Mouse (Mus musculus) ES-E14 (cell line): ENCODE results near the gene Fmnl1. TPM values are rescaled to one million over a fixed set of nuclear protein-coding genes. Genes with fewer than 3 reads are reported as not detected.

ENCODE experiments used
- DNase-seq: peaks from one replicate; pipeline ENCODE4 v3.0.0-alpha.2; 2013; ENCODE audit warnings: low read depth, low spot score
- H3K27ac ChIP-seq: 2 replicates; pipeline ENCODE4 v1.5.1; 2012; ENCODE audit warnings: low read depth, mild to moderate bottlenecking, low read length, moderate library complexity, mixed read lengths; ENCODE audit not compliant: poor library complexity, insufficient read depth, severe bottlenecking
- H3K36me3 ChIP-seq: 2 replicates; pipeline ENCODE4 v1.6.1; 2012; ENCODE audit warnings: mild to moderate bottlenecking, low read length, moderate library complexity, mixed read lengths; ENCODE audit not compliant: control insufficient read depth, poor library complexity, insufficient read depth, severe bottlenecking
- H3K4me1 ChIP-seq, 2 experiments: fragments of 150-350 bp in 1 of 2; sonication (generic) in 1 of 2; 2 replicates each; pipeline ENCODE4 v1.6.1; 2012; ENCODE audit warnings: low read length in 2 of 2, mild to moderate bottlenecking in 1 of 2, mixed read lengths in 1 of 2; ENCODE audit not compliant: control insufficient read depth in 2 of 2, insufficient read depth in 2 of 2, poor library complexity in 1 of 2
- H3K4me3 ChIP-seq, 2 experiments: fragments of 150-350 bp in 1 of 2; sonication (generic) in 1 of 2; 2 replicates each; pipeline ENCODE4 v1.5.1; 2012; ENCODE audit warnings: low read length in 2 of 2, low read depth in 1 of 2, mild to moderate bottlenecking in 1 of 2, mixed read lengths in 1 of 2; ENCODE audit not compliant: insufficient read depth in 1 of 2, poor library complexity in 1 of 2, severe bottlenecking in 1 of 2
- H3K9ac ChIP-seq: 2 replicates; pipeline ENCODE4 v1.6.1; 2012; ENCODE audit warnings: low read depth, mild to moderate bottlenecking, low read length, mixed read lengths; ENCODE audit not compliant: poor library complexity, insufficient read depth, severe bottlenecking
- H3K9me3 ChIP-seq: fragments of 150-350 bp; sonication (generic); 2 replicates; pipeline ENCODE4 v1.6.1; 2012; ENCODE audit warnings: low read depth, mild to moderate bottlenecking, low read length; ENCODE audit not compliant: control insufficient read depth, insufficient read depth
- CHD2 ChIP-seq: IDR thresholded peaks from 2 replicates; pipeline ENCODE4 v1.6.1; 2014; ENCODE audit warnings: mild to moderate bottlenecking, low read depth, low read length, inconsistent platforms
- HCFC1 ChIP-seq: IDR thresholded peaks from 2 replicates; pipeline ENCODE4 v1.6.1; 2012; ENCODE audit warnings: low read length, inconsistent platforms, borderline replicate concordance; ENCODE audit not compliant: insufficient read depth
- MAFK ChIP-seq: IDR thresholded peaks from 2 replicates; pipeline ENCODE4 v1.6.1; 2014; ENCODE audit warnings: mild to moderate bottlenecking, low read depth, low read length, inconsistent platforms; ENCODE audit not compliant: insufficient read depth
- ZC3H11A ChIP-seq: IDR thresholded peaks from 2 replicates; pipeline ENCODE4 v1.6.1; 2012; ENCODE audit warnings: low read depth, mild to moderate bottlenecking, inconsistent platforms, low read length, borderline replicate concordance
- ZNF384 ChIP-seq: IDR thresholded peaks from 2 replicates; pipeline ENCODE4 v1.6.1; 2012; ENCODE audit warnings: low read depth, low read length, inconsistent platforms
- in situ Hi-C, 2 experiments: fragments of 600-800 bp; cut with MboI; formaldehyde crosslinking; loops; one replicate each; pipeline ENCODE4 v1.15.1; 2025; ENCODE audit warnings: low sequenced_read_pairs in 2 of 2, inconsistent platforms in 1 of 2; ENCODE audit not compliant: unreplicated experiment in 2 of 2
- total RNA-seq: library from RNA; depleted of rRNA; stranded (reverse); fragments of 300-350 nt; gene quantifications from 2 replicates; pipeline ENCODE4 v1.2.3, GENCODE M21; 2012; rRNA removed

Fmnl1 gene
- total RNA-seq: 0.94 and 1.9 TPM in 2 replicates

GRCm38 (mm10) chr11:103170494-103171285, at the start of gene Fmnl1:
Gene Fmnl1 (plus strand): TSS chr11:103171107.
- no peak for DNase-seq
- H3K9me3 ChIP-seq: no peaks in the 10 kb centered on the region
- no peak within 1 kb of the TSS for H3K27ac ChIP-seq

GRCm38 (mm10) chr11:103131701-103132575, 39.0 kb upstream of the Fmnl1 start, which contains the start of gene Hexim2:
Gene Hexim2 (plus strand): TSS chr11:103132429.
- in situ Hi-C loops: no loop called here
- Histone ChIP-seq H3K36me3 (no peaks in the 10 kb centered on the region), H3K27ac (peak within 1 kb of the TSS; percentile 92), H3K4me1 (peaks cover 4 to 11% of the 10 kb centered on the region in 2 experiments; a peak in 1 of 4 replicates), H3K9ac (peak within 1 kb of the TSS; percentile 98), H3K4me3 (peak within 1 kb of the TSS; percentile 82 to 93), H3K9me3 (no peaks in the 10 kb centered on the region)
- DNase-seq: no peak
- TF ChIP-seq CHD2: 0 out of 2 replicates have a peak, but pooled peaks have one; percentile 25
- peak; percentile 48; the same call in 1 of the 2 replicates for TF ChIP-seq ZNF384
- no peak for TF ChIP-seq ZC3H11A
- TF ChIP-seq HCFC1: no peak
- TF ChIP-seq MAFK: no peak

More at GRCm38 (mm10) chr11:103170494-103171285, at the start of gene Fmnl1:
- TF ChIP-seq ZNF384: no peak
- TF ChIP-seq CHD2: no peak
- TF ChIP-seq ZC3H11A: no peak
- TF ChIP-seq MAFK: no peak
- TF ChIP-seq HCFC1: no peak
- H3K4me1 ChIP-seq: peaks cover 9 to 16% of the 10 kb centered on the region in 2 experiments; a peak in 3 of 4 replicates
- H3K9ac ChIP-seq: peak within 1 kb of the TSS; percentile 65
- no peaks in the 10 kb centered on the region for H3K36me3 ChIP-seq
- peak within 1 kb of the TSS; percentile 64 to 70 for H3K4me3 ChIP-seq
- in situ Hi-C loops: no loop called here

- in situ Hi-C loops: no loop called here
- peak; percentile 100 for DNase-seq
- H3K36me3 ChIP-seq: no peaks in the 10 kb centered on the region
- peak overlapping the region; percentile 82 to 93 for H3K4me3 ChIP-seq
- TF ChIP-seq MAFK (no peak), HCFC1 (peak; percentile 88), CHD2 (peak; percentile 87), ZC3H11A (no peak), ZNF384 (peak; percentile 100)
- H3K9me3 ChIP-seq: no peaks in the 10 kb centered on the region
- H3K9ac ChIP-seq: peak overlapping the region; percentile 98
- peak overlapping the region; percentile 92 for H3K27ac ChIP-seq
- peaks cover 4 to 13% of the 10 kb centered on the region in 2 experiments; a peak in 1 of 4 replicates for H3K4me1 ChIP-seq
These were observed 38.1 kb upstream of the Fmnl1 start for GRCm38 (mm10) chr11:103132576-103133455.
